Mouse (Mus musculus): Measurements from ENCODE around the gene Rprd2.

- no peak for TF ChIP-seq POLR2A (IDR thresholded peaks at IDR 0.05; ENCODE audit: insufficient read length, low read depth)
- no peak for TF ChIP-seq REST (IDR thresholded peaks at IDR 0.05; ENCODE audit: insufficient read depth, insufficient read length)
- no peak for TF ChIP-seq TCF12 (IDR thresholded peaks at IDR 0.05; ENCODE audit: insufficient read depth, poor library complexity, severe bottlenecking)
- no peak for TF ChIP-seq USF1 (IDR thresholded peaks at IDR 0.05; ENCODE audit: low read depth)
Observed at GRCm38 (mm10) chr3:95726696-95727358, 91.8 kb downstream of the Rprd2 start.
